Mouse (Mus musculus) frontal cortex, postnatal 10 days (tissue): ENCODE data around the gene Adarb2.

ENCODE experiments used
- DNase-seq, 2 experiments: peaks; one replicate each; pipeline ENCODE4 v3.0.0; 2022; ENCODE audit warnings: low spot score in 2 of 2, mixed read lengths in 1 of 2

Gene Adarb2

GRCm38 (mm10) chr13:8487756-8488434, 285.2 kb downstream of the Adarb2 start:
- no peak for DNase-seq

- no peak for DNase-seq
Measured at GRCm38 (mm10) chr13:8493363-8493762, 290.7 kb downstream of the Adarb2 start.

DNA sequence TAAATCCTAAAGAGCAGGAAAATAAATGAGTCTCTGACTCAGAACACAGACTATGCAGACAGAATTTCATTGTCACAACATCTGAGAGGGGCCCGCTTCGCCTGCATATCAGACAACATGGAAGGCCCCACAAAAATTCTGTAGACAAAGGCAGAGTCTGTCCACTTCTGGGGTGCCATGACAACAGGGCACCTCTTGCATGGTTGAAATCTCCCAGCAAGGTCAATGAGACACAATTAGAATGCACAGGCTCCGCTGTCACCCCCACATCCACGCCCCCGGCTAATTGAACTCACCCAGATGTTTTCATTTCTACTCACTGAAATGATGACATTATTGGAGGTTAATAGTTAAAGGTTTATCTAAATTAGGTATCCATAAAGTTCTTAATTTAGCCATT, 296.9 kb downstream of the Adarb2 start:
- DNase-seq = no peak

DNA sequence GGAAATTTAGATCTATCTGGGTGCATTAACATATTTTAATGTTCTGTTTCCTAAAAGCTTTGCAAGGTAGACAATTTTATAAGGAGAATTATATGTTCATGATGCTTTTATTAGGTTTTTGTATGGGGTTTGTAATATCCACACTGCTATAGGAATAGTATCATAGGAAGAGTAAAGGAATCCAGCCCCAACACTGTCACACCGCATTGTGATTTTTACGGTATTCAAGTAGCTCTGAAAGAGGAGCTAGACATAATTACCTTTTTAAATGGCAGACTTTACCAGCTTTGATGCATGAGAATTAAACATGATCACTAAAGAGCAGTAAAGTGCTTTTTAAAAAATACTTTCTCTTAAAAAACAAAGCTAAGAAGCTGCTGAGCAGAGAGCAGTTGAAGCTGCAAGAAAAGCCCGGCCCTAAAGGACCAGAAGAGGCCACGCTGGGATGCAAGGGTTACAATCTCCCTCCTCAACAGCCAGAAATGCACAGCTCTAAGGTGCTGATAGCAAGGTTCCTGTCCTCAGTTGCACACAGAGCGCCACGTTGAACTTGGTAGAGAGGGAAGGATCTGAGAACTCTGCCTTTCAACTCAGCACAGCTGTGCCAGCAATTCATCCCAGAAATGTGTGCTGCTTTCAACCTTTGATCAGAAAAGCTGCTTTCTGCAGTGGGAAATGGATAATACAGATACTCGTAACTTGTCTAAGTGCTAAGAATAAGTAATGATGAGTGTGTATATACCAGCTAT, 308.6 kb downstream of the Adarb2 start:
- DNase-seq = no peak

DNA sequence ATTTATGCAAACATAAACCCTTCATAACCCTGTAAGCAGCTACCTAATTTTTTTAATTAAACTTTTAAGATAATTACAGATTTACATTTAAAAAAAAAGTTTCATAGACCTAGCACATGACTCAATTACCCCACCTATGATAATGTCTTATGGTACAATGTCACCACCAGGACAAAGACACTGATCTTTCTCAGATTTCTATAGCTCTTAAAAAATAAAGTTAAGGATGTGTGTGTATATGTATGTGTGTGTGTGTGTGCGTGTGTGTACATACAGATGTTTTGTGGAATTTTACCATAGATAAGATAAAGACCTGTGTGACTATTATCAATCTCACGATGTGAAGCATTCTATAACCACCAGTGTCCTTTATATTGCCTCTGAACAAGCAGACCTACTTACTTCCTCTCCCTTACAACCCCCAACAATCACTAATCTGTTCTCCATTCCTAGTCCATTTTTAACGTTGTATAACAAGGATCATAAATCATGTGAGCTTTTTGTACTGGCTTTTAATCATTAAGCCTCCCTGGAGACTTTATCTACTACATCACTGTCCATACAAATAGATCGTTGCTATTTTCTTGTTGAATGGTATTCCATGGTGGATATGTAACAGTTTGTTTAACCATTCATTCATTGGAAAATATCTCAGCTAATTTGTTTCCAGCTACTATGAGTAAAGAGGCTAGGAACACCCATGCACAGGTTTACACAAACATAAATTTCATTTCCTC, 313.5 kb downstream of the Adarb2 start:
- no peak for DNase-seq

DNA sequence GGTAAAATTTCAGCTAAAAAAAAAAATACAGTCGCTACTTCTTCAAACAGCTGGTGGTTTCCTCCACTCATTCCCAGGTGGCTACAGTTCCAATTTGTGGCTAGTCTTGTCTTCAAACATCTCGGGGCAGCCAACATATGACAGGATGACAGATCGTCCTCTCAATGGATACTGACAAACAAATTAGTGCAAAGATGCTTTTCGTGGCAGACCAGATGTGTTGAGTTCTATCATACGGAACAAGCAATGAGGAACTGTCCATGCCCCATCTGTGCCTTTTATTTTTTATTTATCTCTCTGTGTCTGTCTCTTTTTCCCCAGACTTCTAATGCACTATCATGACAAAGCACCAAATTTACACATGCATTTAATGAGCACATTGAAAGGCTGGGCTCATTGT, 316.5 kb downstream of the Adarb2 start:
- no peak for DNase-seq

GRCm38 (mm10) chr13:8525748-8526631, 323.3 kb downstream of the Adarb2 start:
- DNase-seq = no peak

DNA sequence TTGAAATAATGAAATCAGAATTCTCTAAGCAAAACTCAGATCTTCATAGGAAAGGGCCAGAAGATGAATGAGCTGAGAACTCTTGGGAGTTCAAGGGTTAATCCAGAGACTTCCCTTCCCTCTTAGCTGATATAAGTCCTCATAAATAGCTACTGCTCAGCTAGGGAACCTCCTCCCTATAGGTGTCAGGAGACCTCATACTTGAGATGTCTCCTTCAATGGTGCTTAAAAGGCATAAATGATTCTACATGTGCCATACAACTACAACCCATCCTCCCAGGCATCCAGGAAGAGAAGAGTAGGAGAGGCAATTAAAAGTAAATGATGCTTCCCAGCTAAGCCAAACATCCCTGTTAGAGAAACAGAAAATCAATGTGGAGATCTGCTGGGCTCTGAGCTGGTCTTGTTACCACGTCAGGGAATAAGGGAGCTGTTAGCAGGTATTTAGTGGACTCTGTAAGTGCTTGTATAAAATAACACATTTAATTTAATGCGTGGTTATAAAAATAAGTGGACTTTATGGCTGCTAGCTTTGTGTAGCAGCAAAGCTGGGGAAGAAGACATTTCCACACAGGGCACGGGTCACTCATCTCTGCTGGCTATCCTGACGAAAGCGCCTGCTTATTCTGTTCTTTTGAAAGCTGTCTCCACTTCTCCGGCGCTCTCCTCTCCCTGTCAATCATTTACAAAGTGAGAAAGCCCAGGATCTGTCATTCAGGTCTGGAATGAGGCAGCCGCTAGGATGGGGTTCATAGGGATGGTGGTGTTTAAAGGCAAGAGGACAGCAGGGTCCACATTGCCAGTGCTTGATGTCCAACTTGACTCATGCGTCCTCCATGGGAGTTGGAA, 331.8 kb downstream of the Adarb2 start:
- DNase-seq = no peak

DNA sequence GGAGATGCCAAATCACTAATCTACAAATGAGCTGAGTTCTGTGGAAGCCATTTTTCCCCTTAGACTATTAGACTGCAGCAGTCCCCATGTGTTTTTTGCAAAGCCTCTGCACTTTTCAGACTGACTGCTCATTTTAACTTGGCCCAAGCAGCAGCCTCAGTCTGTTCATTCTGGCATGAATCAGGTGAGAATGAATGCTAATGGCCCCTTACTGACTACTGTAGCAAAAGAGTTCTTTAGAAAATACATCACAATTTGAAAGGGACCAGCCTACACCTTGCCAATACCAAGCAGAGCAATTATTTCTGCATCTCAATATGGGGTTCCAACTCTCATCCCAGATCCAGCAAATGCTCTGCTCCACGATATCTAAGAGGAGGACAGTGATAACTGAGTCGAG, 335.8 kb downstream of the Adarb2 start:
- DNase-seq = no peak

GRCm38 (mm10) chr13:8538896-8539295, 336.2 kb downstream of the Adarb2 start:
- no peak for DNase-seq

DNA sequence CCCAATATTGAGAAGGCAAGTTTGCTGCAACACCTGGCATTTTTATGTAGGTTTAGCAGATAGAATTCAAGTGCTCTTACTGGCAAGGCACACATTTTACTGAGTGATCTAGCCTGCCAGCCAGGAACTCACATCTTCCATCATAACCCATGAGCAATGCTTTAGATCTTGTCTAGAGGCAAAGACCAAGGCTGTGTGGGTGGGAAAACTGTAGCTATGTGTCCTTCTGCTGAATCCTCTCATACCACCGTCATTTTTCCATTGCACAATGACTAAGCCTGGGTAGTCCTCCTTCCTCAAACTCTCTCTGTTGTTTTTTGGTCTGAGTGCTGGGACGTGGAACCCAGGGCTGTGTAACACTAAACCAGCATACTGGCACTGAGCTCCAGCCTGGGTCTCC, 340.0 kb downstream of the Adarb2 start:
- no peak for DNase-seq

- no peak for DNase-seq
Measured at GRCm38 (mm10) chr13:8552242-8552641, 349.6 kb downstream of the Adarb2 start.

- no peak for DNase-seq
Measured at GRCm38 (mm10) chr13:8557784-8558183, 355.1 kb downstream of the Adarb2 start.

DNA sequence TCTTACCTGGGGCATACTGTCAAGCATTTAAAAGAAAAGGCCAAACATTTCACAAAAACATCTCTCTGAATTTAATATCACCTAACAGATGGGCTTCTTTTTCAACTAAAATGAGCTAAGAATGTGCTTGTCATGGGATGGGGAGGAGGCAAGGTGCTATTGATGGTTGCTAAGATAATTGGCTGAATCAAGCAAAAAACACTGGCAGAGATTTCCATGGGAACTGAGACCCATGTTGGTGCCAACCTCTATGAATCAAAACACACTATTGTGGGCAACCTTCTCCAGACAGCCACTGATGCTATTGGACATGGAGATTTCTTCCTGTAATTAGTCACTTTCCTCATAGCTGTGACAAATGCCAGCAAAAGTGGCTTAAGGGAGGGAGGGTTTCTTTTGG, 357.8 kb downstream of the Adarb2 start:
- DNase-seq = no peak

GRCm38 (mm10) chr13:8563161-8563560, 360.5 kb downstream of the Adarb2 start:
- no peak for DNase-seq

- no peak for DNase-seq
Measured at GRCm38 (mm10) chr13:8567111-8568026, 364.7 kb downstream of the Adarb2 start.

GRCm38 (mm10) chr13:8570269-8570668, 367.6 kb downstream of the Adarb2 start:
- no peak for DNase-seq

GRCm38 (mm10) chr13:8573908-8574307, 371.2 kb downstream of the Adarb2 start:
- no peak for DNase-seq

DNA sequence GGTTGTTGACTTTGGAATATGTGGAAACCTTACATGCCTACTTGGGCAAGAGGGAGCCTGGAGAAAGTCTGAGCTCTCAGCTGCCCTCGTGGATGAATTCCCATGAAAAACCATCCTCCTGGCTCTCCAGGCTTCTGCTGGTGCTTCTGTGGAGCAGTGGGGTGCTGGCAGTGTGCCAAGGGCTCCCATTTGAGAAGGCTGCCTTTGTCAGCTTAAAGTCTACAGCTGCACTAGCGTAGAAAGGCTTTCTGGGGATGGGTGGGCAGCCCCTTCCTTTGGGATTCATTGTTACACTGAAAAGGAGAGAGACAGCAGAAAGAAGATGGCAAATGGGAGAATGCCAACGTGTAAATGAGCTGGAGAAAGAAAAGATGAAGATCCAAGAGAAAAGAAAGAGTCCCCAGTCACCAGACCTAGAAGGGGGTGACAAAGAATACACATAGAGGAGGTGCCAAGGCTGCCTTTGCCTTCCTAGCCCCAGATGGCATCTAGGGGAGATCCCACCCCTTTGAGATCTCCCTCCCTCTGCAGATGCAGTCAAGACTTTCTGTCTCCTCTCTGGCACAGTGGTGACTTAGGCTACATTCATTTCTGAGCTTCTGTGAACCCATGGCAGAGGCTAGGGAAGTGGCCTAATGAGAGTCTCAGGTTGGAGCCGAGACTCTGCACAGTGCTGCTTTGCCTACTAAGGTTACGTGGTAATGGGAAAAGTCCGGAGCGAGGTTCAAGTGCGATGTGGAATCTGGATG, 381.8 kb downstream of the Adarb2 start:
- DNase-seq = peak; percentile 20 to 27
